Mouse (Mus musculus): ENCODE measurements around the gene Csf1. TPM values are rescaled to one million over a fixed set of nuclear protein-coding genes. Genes with fewer than 3 reads are reported as not detected.

The Csf1 gene
- polyA plus RNA-seq, 1 experiment, result 4.0 TPM

DNA sequence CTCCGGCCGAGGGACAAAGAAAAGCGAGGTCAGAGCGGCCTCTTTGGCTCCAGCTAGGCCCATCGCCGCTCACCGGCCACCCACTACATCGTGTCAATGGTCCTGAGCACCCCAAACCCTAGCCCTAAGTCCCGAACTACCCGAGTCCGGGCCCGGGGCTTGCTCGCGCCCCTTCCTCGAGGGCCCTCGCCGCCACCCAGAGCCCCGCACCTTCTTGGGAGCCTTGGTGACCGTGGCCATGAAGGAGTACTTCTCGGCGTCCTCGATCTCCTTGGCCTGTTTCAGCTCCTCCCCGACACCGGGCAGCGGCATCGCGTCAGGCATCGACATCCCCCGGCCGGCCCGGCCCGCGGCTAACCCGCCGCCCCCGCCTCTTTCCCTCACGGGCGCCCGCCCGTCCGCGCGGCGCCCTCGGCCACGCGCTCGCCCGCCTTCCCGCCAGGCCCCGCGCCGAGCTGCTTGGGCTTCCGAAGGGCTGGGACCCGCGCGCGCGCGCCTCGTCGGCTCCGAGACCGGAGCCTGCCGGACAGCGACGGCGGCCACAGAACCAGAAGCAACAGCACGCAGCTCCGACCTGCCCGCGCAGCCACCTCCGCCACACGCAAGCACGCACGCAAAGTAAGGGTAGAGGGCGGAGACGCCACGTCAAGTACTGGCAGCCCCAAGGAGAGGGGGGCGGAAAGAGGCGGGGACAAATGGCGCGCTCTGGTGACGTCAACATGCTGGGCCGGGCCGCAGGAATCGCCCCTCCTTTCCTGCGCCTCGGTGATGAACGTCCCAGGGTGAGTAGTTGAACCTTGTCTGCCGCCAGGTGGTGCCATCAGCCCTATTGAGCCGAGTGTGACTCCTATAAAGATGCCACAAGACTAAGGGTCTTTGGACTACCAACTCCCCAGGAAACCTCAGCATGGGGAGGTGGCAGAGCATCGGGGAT is 64.1 kb downstream of the Csf1 start, which contains the start of gene Ahcyl1:
Gene Ahcyl1 (minus strand): TSS at position 613 of the 934 bp plus-strand sequence.
- TF ChIP-seq FLI1 (IDR thresholded peaks at IDR 0.05; ENCODE audit: low read length), result 0 out of 2 replicates have a peak, but pooled peaks have one; percentile 25
- no peak for TF ChIP-seq GATA1 (IDR thresholded peaks at IDR 0.05; ENCODE audit: borderline replicate concordance, low read length)
- Histone ChIP-seq H3K4me1 (peaks cover 42% of the 10 kb centered on the region), H3K9me3 (peaks cover 8% of the 10 kb centered on the region), H3K4me3 (replicated peaks) (peak within 1 kb of the TSS; percentile 96), H3K36me3 (replicated peaks; ENCODE audit: low read length) (peaks cover 10% of the 10 kb centered on the region), H3K27me3 (replicated peaks) (peaks cover 13% of the 10 kb centered on the region)

DNA sequence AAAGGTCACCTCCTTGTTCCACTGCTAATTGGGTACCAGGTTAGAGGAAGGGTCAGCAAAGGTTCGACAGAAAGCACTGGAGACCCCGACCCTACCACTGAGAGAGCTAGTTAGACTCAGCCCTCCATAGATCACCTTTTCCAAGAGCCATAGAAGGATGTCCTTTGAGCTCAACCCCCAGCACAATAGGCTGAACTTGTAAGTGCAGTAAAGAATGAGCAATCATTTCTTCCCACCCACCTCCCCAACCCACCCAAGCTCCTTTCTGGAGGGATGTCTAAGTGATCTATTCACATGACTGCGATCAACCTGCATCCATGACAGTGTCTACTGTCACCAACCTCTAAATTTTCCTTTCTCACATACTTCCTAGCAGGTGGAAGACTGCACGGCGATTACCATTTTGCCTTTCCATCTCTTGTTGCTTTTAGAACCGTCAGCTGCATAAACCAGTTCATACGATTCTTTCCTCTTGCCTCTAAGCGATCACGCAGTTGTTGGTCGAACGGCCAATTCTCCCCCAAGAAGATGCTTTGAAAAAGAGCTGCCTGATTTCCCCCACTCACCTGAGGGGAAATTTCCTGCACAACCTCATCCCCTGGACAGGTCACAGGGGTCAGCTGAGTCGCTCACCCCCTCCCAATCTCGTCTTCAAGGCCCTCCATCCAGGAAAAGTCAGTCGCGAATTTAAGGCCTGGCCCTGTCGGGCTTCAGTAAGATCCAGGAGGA is 64.9 kb downstream of the Csf1 start:
- Histone ChIP-seq H3K4me1 (peaks cover 51% of the 10 kb centered on the region), H3K4me3 (replicated peaks) (peak overlapping the region; percentile 96), H3K9me3 (no peaks in the 10 kb centered on the region), H3K36me3 (replicated peaks; ENCODE audit: low read length) (peaks cover 14% of the 10 kb centered on the region), H3K27me3 (replicated peaks) (peaks cover 8% of the 10 kb centered on the region)
- no peak for TF ChIP-seq FLI1 (IDR thresholded peaks at IDR 0.05; ENCODE audit: low read length)
- TF ChIP-seq GATA1 (IDR thresholded peaks at IDR 0.05; ENCODE audit: borderline replicate concordance, low read length), result no peak

DNA sequence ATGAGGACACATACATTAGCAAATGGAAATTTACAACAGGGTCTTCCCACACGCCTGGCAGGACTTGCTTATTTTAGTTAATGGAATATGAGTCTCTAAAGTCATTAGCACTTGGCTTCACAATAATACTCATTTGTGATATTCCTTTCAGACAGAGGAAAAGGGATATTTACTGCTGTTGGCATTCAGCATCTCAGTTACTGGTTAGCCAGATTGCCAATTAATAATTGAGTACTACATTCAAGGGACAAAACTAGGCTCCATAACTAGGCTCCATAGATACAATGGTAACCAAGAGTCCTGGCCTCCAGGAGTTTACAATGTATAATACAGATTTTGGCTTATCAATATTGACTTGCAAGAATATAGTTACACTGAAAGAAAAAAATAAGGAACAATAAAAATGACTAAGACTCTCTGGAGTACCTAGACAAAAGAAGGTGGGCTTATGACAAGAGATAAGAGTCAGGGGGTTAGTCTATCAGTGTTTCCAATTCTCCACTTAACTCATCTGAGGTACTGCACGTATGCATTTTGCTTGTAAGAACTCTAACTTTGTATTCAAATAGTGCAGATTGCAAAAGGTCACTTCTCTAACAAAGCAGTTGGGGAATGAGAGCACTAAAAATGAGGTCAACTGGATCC is 65.9 kb downstream of the Csf1 start:
- no peaks in the 10 kb centered on the region for H3K9me3 ChIP-seq
- H3K4me3 ChIP-seq (replicated peaks), result peak overlapping the region; percentile 96
- H3K36me3 ChIP-seq (replicated peaks; ENCODE audit: low read length), result peaks cover 14% of the 10 kb centered on the region
- peaks cover 6% of the 10 kb centered on the region for H3K27me3 ChIP-seq (replicated peaks)
- TF ChIP-seq FLI1 (IDR thresholded peaks at IDR 0.05; ENCODE audit: low read length), result no peak
- TF ChIP-seq GATA1 (IDR thresholded peaks at IDR 0.05; ENCODE audit: borderline replicate concordance, low read length), result no peak
- H3K4me1 ChIP-seq, result peaks cover 59% of the 10 kb centered on the region

Other genes starting within 250 kb of the Csf1 start
- not detected in 2 replicates for gene Slc6a17, start 242.5 kb downstream of the Csf1 start, polyA plus RNA-seq (2012; ENCODE audit: insufficient read depth, low replicate concordance)
- gene Ubl4b, start 205.4 kb downstream of the Csf1 start, polyA plus RNA-seq (2012; ENCODE audit: insufficient read depth, low replicate concordance), result not detected in 2 replicates
- gene Alx3, start 165.4 kb downstream of the Csf1 start, polyA plus RNA-seq (2012; ENCODE audit: insufficient read depth, low replicate concordance), result not detected in 2 replicates
- gene Gm10961, start 129.1 kb downstream of the Csf1 start, polyA plus RNA-seq (2012; ENCODE audit: insufficient read depth, low replicate concordance), result not detected in 2 replicates
- 5.7 and 13.3 TPM in 2 replicates for gene Strip1, start 128.8 kb downstream of the Csf1 start, polyA plus RNA-seq (2012; ENCODE audit: insufficient read depth, low replicate concordance)
- 2.1 and 3.6 TPM in 2 replicates for gene Ahcyl1, start 63.9 kb downstream of the Csf1 start, polyA plus RNA-seq (2012; ENCODE audit: insufficient read depth, low replicate concordance)
- not detected in 2 replicates for gene Eps8l3, start 116.8 kb upstream of the Csf1 start, polyA plus RNA-seq (2012; ENCODE audit: insufficient read depth, low replicate concordance)
- gene Gstm5, start 135.4 kb upstream of the Csf1 start, polyA plus RNA-seq (2012; ENCODE audit: insufficient read depth, low replicate concordance), result not detected in 2 replicates
- not detected in 2 replicates for gene Gstm7, start 171.3 kb upstream of the Csf1 start, polyA plus RNA-seq (2012; ENCODE audit: insufficient read depth, low replicate concordance)
- gene Gstm6, start 183.3 kb upstream of the Csf1 start, polyA plus RNA-seq (2012; ENCODE audit: insufficient read depth, low replicate concordance), result not detected in 2 replicates
- not detected in 2 replicates for gene Gstm3, start 208.8 kb upstream of the Csf1 start, polyA plus RNA-seq (2012; ENCODE audit: insufficient read depth, low replicate concordance)
- 0.83 TPM in 1 of 2 replicates, not detected in the other for gene Gstm2, start 226.0 kb upstream of the Csf1 start, polyA plus RNA-seq (2012; ENCODE audit: insufficient read depth, low replicate concordance)